Mouse (Mus musculus): ENCODE data around the gene Lbhd1. TPM values are rescaled to one million over a fixed set of nuclear protein-coding genes. Genes with fewer than 3 reads are reported as not detected.
"Not testable (repeated sequence)": the region's sequence is repeated elsewhere in the genome, so short reads cannot be mapped to it uniquely, and the experiment has no call there.

Gene Lbhd1
- polyA plus RNA-seq (2015; fragmentation: Nextera tagmentation; extraction: Ambion mirVana) = 78.4 and 84.3 TPM in 2 replicates

DNA sequence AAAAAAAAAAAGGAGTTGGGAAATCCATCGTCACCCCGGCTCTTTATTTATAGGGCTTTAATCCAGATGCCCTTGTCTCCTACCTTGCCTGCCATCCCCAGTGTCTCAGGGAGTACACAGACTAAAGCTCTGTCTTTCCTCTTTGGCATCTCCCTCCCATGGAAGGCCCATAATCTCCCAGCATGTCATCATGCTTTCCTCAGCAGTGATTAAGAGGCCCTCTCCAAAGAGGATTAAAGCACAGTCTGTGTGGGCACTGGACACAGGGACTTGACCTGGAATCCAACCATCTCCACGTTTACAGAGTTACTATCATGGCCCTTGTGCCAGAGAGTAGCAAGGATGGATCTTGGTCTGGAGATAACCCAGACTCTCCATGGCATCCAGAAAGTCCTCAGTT is at the start of gene Lbhd1, which contains the start of gene Gm49403:
Gene Lbhd1, plus strand, starts transcription at position 117 of the 400 bp plus-strand sequence.
Gene Gm49403, plus strand, starts transcription at position 315 of the 400 bp plus-strand sequence.
- no peaks in the 10 kb centered on the region for H3K27me3 ChIP-seq (ENCODE audit: insufficient read depth, low read length)
- ATAC-seq (ENCODE audit: low FRiP score, low TSS enrichment) = no peak
- no peak within 1 kb of the TSS for H3K9ac ChIP-seq (replicated peaks; ENCODE audit: low read length)
- H3K4me1 ChIP-seq (ENCODE audit: insufficient read depth, low read length) = peaks cover 18% of the 10 kb centered on the region
- WGBS = 87% methylated on average over 3 of the region's 3 CpGs
- H3K4me2 ChIP-seq (replicated peaks; ENCODE audit: low read depth, low read length) = no peak within 1 kb of the TSS
- H3K9me3 ChIP-seq (ENCODE audit: low read length) = no peaks in the 10 kb centered on the region
- no peak within 1 kb of the TSS for H3K27ac ChIP-seq (ENCODE audit: low read length)
- no peak within 1 kb of the TSS for H3K4me3 ChIP-seq (ENCODE audit: low read length)
- no peaks in the 10 kb centered on the region for H3K36me3 ChIP-seq (ENCODE audit: insufficient read depth, low read length)

DNA sequence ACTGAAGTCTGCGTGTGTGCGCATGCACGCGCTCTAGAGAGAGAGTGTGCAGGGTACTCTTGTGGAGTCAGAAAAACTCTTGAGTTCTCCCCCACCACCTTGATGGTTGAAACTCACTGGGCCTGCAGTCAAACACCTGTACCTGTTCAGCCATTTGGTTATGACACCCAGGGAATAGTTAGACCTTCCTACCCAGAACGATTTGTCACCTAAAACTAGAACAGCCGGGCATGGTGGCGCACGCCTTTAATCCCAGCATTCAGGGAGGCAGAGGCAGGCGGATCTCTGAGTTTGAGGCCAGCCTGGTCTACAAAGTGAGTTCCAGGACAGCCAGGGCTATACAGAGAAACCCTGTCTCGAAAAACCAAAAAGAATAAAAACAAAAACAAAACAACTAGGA is 47.2 kb upstream of the Lbhd1 start:
- H3K9me3 ChIP-seq (ENCODE audit: low read length); H3K9ac ChIP-seq (replicated peaks; ENCODE audit: low read length); H3K4me2 ChIP-seq (replicated peaks; ENCODE audit: low read depth, low read length); H3K4me3 ChIP-seq (ENCODE audit: low read length); ATAC-seq (ENCODE audit: low FRiP score, low TSS enrichment); H3K27me3 ChIP-seq (ENCODE audit: insufficient read depth, low read length); H3K27ac ChIP-seq (ENCODE audit: low read length): not testable (repeated sequence)
- WGBS = 97% methylated on average over 10 of the region's 10 CpGs
- Histone ChIP-seq H3K4me1 (ENCODE audit: insufficient read depth, low read length) (peaks cover 32% of the 10 kb centered on the region), H3K36me3 (ENCODE audit: insufficient read depth, low read length) (peaks cover 45% of the 10 kb centered on the region)

DNA sequence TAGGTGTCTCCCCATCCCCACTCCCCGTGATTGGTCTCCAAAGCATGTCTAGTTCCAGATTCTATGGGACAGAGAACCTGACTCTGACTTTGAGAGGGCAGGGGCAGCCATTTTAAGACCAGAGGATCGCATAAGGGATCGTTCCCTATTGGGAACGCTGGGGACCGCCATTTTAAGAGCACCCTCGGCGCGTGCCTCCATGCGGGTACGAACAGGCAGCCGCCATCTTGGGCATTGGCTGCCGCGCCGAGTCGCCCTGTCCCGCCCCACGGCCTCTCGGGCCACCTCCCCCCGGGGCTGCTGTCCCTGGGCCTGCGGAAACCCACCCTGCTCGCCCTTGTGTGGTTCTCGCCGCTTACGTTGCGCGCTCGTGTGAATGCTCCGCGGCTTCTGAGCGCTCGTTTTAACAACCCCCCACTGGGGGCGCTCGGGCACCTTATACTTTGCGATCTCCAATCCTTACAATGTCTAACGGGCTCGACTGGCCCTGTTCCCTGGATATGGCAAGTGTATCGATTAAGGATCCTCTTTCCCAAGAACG is 46.2 kb upstream of the Lbhd1 start, which contains the start of gene Bscl2:
Gene Bscl2, plus strand, starts transcription at position 217 of the 541 bp plus-strand sequence.
- Histone ChIP-seq H3K9me3 (ENCODE audit: low read length) (no peaks in the 10 kb centered on the region), H3K4me2 (replicated peaks; ENCODE audit: low read depth, low read length) (peak within 1 kb of the TSS; percentile 90), H3K27ac (ENCODE audit: low read length) (peak within 1 kb of the TSS; percentile 99), H3K27me3 (ENCODE audit: insufficient read depth, low read length) (no peaks in the 10 kb centered on the region), H3K4me3 (ENCODE audit: low read length) (peak within 1 kb of the TSS; percentile 55), H3K36me3 (ENCODE audit: insufficient read depth, low read length) (peaks cover 35% of the 10 kb centered on the region), H3K9ac (replicated peaks; ENCODE audit: low read length) (peak within 1 kb of the TSS; percentile 87), H3K4me1 (ENCODE audit: insufficient read depth, low read length) (peaks cover 32% of the 10 kb centered on the region)
- ATAC-seq (ENCODE audit: low FRiP score, low TSS enrichment) = peak; percentile 79
- WGBS = 1% methylated on average over 36 of the region's 38 CpGs

DNA sequence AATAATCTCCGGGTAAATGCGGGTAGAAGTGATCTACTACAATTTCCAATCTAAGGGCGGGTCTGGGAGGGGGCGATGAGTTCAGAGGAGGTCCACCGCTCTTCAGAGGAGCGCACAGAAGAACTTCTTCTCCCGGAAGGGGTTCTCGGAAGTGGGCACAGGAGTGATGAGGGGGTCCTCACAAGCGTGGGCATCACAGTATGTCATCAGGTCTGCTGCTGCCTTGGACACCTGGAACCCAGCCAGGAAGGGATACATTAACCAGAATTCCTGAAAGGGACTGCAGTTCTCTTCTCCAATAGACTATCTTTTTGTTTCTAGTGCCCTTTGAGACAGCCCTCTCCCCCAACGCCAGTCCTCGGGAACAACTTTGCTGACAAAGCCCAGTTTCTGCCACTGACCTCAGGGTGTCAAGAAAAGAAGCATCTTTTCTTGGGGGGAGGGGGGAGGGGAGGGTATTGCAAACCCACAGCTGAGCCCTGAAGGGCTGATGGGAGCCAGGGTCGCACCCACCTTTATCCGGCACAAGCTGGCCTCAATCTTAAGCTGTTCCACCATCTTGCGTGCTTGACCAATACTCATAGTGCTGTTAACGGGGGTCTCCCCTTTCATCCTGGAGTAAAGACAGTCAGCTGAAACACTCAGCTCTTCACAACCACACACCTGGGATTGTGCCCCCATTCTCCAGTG is 45.3 kb upstream of the Lbhd1 start:
- Histone ChIP-seq H3K4me3 (ENCODE audit: low read length) (peak overlapping the region; percentile 55), H3K27ac (ENCODE audit: low read length) (peak overlapping the region; percentile 99), H3K27me3 (ENCODE audit: insufficient read depth, low read length) (no peaks in the 10 kb centered on the region), H3K36me3 (ENCODE audit: insufficient read depth, low read length) (peaks cover 32% of the 10 kb centered on the region), H3K9me3 (ENCODE audit: low read length) (no peaks in the 10 kb centered on the region), H3K4me2 (replicated peaks; ENCODE audit: low read depth, low read length) (peak overlapping the region; percentile 90), H3K9ac (replicated peaks; ENCODE audit: low read length) (peak overlapping the region; percentile 87), H3K4me1 (ENCODE audit: insufficient read depth, low read length) (peaks cover 32% of the 10 kb centered on the region)
- WGBS = 22% methylated on average over 15 of the region's 15 CpGs
- ATAC-seq (ENCODE audit: low FRiP score, low TSS enrichment) = peak; percentile 23

DNA sequence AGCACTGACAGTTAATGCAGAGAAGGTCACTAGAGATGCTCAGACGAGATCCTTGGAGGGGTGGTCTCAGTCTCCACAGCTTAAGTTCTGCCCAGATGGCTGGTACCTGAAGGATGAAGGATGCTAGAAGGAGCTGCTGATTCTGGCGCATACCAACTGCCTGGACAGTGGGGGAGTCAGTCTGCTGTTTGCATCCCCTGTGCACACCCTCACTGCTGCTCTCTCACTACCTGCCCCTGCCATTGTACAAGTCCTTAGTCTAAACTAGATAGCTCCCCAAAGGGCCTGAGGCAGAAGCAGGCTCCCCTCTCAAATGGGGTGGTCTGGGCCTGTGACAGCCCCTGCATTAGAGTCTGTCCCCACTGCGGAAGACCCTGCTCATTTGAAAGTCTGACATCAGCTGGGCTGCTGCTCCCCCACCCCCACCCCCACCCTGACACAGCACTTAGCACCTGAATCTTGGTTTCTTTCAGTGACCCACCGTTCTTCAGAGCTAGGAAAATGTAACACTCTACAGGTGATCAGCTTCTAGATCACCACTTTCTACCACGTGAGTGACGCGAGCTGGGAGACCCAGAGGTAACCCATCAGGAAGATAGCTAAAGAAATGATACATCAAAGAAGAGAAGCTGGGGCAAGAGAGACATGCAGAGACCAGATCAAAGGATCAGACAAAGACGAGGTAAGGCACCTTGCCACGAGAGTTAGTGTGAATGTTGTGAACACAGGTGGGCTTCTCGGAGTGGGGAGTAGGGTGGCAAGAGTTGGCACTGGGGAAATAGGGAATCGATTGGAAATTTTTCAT is 44.2 kb upstream of the Lbhd1 start, which contains the start of gene Gng3:
Gene Gng3, minus strand, starts transcription at position 92 of the 805 bp plus-strand sequence.
- H3K27me3 ChIP-seq (ENCODE audit: insufficient read depth, low read length) = no peaks in the 10 kb centered on the region
- H3K9me3 ChIP-seq (ENCODE audit: low read length) = no peaks in the 10 kb centered on the region
- ATAC-seq (ENCODE audit: low FRiP score, low TSS enrichment) = no peak
- peak within 1 kb of the TSS; percentile 87 for H3K9ac ChIP-seq (replicated peaks; ENCODE audit: low read length)
- peak within 1 kb of the TSS; percentile 99 for H3K27ac ChIP-seq (ENCODE audit: low read length)
- peaks cover 32% of the 10 kb centered on the region for H3K4me1 ChIP-seq (ENCODE audit: insufficient read depth, low read length)
- 54% methylated on average over 11 of the region's 11 CpGs for WGBS
- H3K4me3 ChIP-seq (ENCODE audit: low read length) = peak within 1 kb of the TSS; percentile 55
- H3K36me3 ChIP-seq (ENCODE audit: insufficient read depth, low read length) = peaks cover 22% of the 10 kb centered on the region
- peak within 1 kb of the TSS; percentile 90 for H3K4me2 ChIP-seq (replicated peaks; ENCODE audit: low read depth, low read length)

DNA sequence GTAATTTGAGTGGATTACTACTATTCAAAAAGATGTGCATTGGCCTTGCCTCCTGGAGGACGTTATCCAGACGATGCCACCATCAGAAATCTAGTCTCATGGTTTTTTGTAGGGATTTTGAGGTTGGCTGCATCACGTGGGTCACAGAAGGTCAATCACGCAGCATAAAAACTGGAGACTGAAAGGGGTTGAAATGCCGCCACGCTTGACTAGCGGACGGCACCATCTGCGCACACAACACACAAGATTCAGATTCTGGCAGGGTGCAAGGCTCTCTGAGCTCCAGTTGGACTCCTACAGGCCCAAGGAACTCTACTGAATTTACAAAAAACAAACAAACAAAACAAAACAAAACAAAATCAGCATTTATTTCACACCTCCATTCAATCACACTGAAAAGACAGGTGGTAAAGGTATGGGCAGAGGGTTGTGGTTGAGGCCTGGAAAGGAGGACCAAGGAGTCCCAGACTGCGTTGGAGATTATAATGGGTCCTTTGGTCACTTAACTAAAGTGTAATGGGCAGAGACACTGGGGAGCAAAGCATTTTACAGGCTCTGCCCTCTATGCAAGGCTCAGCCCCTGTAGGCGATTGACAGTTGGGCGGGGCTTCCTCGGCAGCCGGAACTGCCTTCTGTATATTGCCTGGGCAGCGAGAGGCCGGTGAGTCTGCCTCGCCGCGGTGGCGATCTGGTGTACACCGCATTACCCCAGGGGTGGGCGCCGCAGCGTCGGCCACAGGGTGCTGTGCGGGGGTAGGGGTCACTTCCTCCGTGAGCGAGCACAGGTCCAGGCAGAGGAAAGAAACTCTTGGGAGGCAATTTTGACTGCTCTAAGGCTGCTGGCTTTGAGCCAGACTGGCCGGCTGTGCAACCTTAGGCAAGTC is 43.4 kb upstream of the Lbhd1 start:
- peak; percentile 73 for ATAC-seq (ENCODE audit: low FRiP score, low TSS enrichment)
- Histone ChIP-seq H3K9ac (replicated peaks; ENCODE audit: low read length) (peak overlapping the region; percentile 68), H3K36me3 (ENCODE audit: insufficient read depth, low read length) (peaks cover 15% of the 10 kb centered on the region), H3K4me2 (replicated peaks; ENCODE audit: low read depth, low read length) (peak overlapping the region; percentile 76), H3K27me3 (ENCODE audit: insufficient read depth, low read length) (no peaks in the 10 kb centered on the region), H3K27ac (ENCODE audit: low read length) (peak overlapping the region; percentile 37; the same call in 1 of the 2 replicates), H3K9me3 (ENCODE audit: low read length) (no peaks in the 10 kb centered on the region), H3K4me1 (ENCODE audit: insufficient read depth, low read length) (peaks cover 32% of the 10 kb centered on the region), H3K4me3 (ENCODE audit: low read length) (peak overlapping the region; percentile 59)
- 23% methylated on average over 29 of the region's 29 CpGs for WGBS

DNA sequence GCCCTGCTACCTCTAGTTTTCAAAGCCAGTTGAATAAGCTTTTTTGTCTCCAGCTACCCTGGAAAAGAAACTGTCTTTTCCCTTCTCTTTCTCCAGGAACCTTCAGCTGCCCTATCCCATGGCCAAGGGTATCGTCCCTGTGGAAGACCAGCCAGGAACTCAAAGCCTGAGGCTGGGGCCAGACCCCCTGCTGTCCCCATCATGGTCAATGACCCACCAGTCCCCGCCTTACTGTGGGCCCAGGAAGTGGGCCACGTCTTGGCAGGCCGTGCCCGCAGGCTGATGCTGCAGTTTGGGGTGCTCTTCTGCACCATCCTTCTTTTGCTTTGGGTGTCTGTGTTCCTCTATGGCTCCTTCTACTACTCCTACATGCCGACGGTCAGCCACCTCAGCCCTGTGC is 42.5 kb upstream of the Lbhd1 start:
- peak overlapping the region; percentile 68 for H3K9ac ChIP-seq (replicated peaks; ENCODE audit: low read length)
- no peaks in the 10 kb centered on the region for H3K27me3 ChIP-seq (ENCODE audit: insufficient read depth, low read length)
- 92% methylated on average over 7 of the region's 7 CpGs for WGBS
- ATAC-seq (ENCODE audit: low FRiP score, low TSS enrichment) = no peak
- no peaks in the 10 kb centered on the region for H3K9me3 ChIP-seq (ENCODE audit: low read length)
- H3K36me3 ChIP-seq (ENCODE audit: insufficient read depth, low read length) = peaks cover 15% of the 10 kb centered on the region; the same call in 1 of the 2 replicates
- peaks cover 32% of the 10 kb centered on the region for H3K4me1 ChIP-seq (ENCODE audit: insufficient read depth, low read length)
- H3K4me3 ChIP-seq (ENCODE audit: low read length) = peak overlapping the region; percentile 59
- H3K27ac ChIP-seq (ENCODE audit: low read length) = peak overlapping the region; percentile 17; the same call in 1 of the 2 replicates
- peak overlapping the region; percentile 76 for H3K4me2 ChIP-seq (replicated peaks; ENCODE audit: low read depth, low read length)

DNA sequence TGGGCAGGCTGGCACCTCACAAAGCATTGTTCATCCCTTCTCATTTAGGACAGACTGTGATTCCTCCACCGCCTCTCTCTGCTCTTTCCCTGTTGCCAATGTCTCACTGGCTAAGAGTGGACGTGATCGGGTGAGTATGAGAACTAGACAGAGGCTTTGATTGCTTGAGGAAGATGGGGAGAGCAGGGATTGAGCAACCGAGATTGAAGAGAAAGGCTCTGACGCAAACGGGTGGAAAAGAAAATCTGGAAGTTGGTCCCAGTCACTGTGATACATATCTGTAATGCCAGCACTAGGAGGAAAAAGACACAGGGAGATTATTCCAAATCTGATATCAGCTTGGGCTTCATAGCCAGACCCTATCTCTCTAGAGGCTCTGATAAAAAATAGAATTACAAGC is 40.6 kb upstream of the Lbhd1 start:
- Histone ChIP-seq H3K4me1 (ENCODE audit: insufficient read depth, low read length) (peaks cover 32% of the 10 kb centered on the region), H3K9ac (replicated peaks; ENCODE audit: low read length) (no peak overlapping the region), H3K27ac (ENCODE audit: low read length) (no peak overlapping the region), H3K4me2 (replicated peaks; ENCODE audit: low read depth, low read length) (no peak overlapping the region), H3K27me3 (ENCODE audit: insufficient read depth, low read length) (no peaks in the 10 kb centered on the region), H3K4me3 (ENCODE audit: low read length) (no peak overlapping the region), H3K36me3 (ENCODE audit: insufficient read depth, low read length) (peaks cover 28% of the 10 kb centered on the region), H3K9me3 (ENCODE audit: low read length) (no peaks in the 10 kb centered on the region)
- ATAC-seq (ENCODE audit: low FRiP score, low TSS enrichment) = no peak
- WGBS = 87% methylated on average over 6 of the region's 6 CpGs

Measured in kidney, embryonic 16.5 days (tissue).